Mouse (Mus musculus) C2C12 (cell line): ENCODE measurements at regions not wholly inside any gene's neighbourhood (a gene's known extent, or its start where the extent isn't known, plus 50 kb on each side); places are given as distances from the start of the nearest gene placed in this dataset.

ENCODE experiments used
- H3K27me3 ChIP-seq: one replicate; pipeline ENCODE4 v1.6.1; 2011; ENCODE audit not compliant: control insufficient read depth, insufficient read depth, insufficient read length
- H3K36me3 ChIP-seq: one replicate; pipeline ENCODE4 v1.6.1; 2011; ENCODE audit not compliant: control insufficient read depth, insufficient read depth
- H3K4me3 ChIP-seq: one replicate; pipeline ENCODE4 v1.5.1; 2011; ENCODE audit warnings: mild to moderate bottlenecking, control low read depth; ENCODE audit not compliant: poor library complexity, insufficient read depth, severe bottlenecking
- H3K79me2 ChIP-seq: one replicate; pipeline ENCODE4 v1.6.1; 2011; ENCODE audit not compliant: control insufficient read depth, insufficient read depth
- H3K79me3 ChIP-seq: one replicate; pipeline ENCODE4 v1.6.1; 2011; ENCODE audit warnings: low read depth, control low read depth
- H3ac ChIP-seq: one replicate; pipeline ENCODE3; 2011; ENCODE audit warnings: low read depth; ENCODE audit not compliant: control insufficient read depth, insufficient read length
- CEBPB ChIP-seq: IDR thresholded peaks from one replicate; pipeline ENCODE4 v1.6.1; 2011; ENCODE audit warnings: low read depth, mild to moderate bottlenecking, control low read depth, moderate library complexity
- CTCF ChIP-seq: IDR thresholded peaks from one replicate; pipeline ENCODE4 v1.5.1; 2011; ENCODE audit not compliant: control insufficient read depth, insufficient read depth, insufficient read length
- FOSL1 ChIP-seq: IDR thresholded peaks from one replicate; pipeline ENCODE4 v1.8.0; 2011; ENCODE audit warnings: mild to moderate bottlenecking, low read length; ENCODE audit not compliant: poor library complexity, insufficient read depth, severe bottlenecking
- MAX ChIP-seq: IDR thresholded peaks from one replicate; pipeline ENCODE4 v1.6.1; 2011; ENCODE audit warnings: mild to moderate bottlenecking, control low read depth
- MYOD1 ChIP-seq: IDR thresholded peaks from one replicate; pipeline ENCODE4 v1.6.1; 2011; ENCODE audit warnings: low read depth; ENCODE audit not compliant: control insufficient read depth, insufficient read length
- MYOG ChIP-seq: IDR thresholded peaks from one replicate; pipeline ENCODE4 v1.6.1; 2011; ENCODE audit not compliant: control insufficient read depth, insufficient read length; ENCODE audit errors: extremely low read depth
- USF1 ChIP-seq: IDR thresholded peaks from one replicate; pipeline ENCODE4 v1.6.1; 2011; ENCODE audit warnings: low read depth, mild to moderate bottlenecking, control low read depth, moderate library complexity

DNA sequence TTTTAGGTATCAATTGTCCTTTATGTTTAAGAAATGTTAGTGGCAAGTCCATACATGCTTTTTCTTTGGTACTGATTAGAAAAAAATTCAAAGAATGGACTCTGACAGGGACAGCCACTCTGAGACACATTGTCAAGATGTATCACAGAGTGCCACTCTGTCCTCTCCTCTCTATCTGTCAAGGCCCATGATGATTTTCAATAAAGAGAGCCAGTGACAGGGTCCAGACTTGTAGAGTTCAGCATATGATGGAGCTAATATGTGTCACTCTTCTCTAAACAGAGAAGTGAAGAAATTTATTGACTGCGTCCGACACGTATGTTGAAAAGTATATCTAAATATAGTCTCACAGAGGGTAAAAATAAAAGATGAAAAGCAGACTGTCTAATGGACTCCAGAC is 672.2 kb upstream of the 4930452B06Rik start:
- Histone ChIP-seq H3K79me3 (no peaks in the 10 kb centered on the region), H3ac (no peak overlapping the region), H3K4me3 (no peak overlapping the region), H3K79me2 (no peaks in the 10 kb centered on the region), H3K36me3 (no peaks in the 10 kb centered on the region), H3K27me3 (no peaks in the 10 kb centered on the region)
- no peak for TF ChIP-seq CEBPB

DNA sequence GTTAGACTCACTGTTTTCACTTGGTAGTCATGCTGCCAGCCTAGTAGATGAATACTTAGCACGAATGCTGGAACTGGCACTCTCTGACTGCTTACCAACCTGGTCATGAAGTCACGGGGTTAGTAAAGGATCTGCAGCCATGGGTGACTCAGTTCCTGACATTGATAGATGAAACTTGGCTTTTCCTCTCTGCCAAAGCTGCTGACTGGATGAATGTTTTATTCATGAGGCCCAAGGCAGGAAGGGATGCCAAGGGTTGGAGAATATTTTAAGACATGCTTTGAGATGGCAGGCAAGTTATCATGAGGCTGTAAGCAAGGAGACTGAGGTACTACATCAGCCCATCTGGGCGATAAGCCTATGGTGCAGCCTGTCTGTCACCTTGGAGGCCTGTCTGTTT is 671.1 kb upstream of the 4930452B06Rik start:
- Histone ChIP-seq H3K36me3 (no peaks in the 10 kb centered on the region), H3K79me2 (no peaks in the 10 kb centered on the region), H3K4me3 (no peak overlapping the region), H3K27me3 (no peaks in the 10 kb centered on the region), H3K79me3 (no peaks in the 10 kb centered on the region), H3ac (no peak overlapping the region)
- no peak for TF ChIP-seq USF1
- no peak for TF ChIP-seq FOSL1
- TF ChIP-seq MYOG = no peak
- TF ChIP-seq CTCF = no peak

DNA sequence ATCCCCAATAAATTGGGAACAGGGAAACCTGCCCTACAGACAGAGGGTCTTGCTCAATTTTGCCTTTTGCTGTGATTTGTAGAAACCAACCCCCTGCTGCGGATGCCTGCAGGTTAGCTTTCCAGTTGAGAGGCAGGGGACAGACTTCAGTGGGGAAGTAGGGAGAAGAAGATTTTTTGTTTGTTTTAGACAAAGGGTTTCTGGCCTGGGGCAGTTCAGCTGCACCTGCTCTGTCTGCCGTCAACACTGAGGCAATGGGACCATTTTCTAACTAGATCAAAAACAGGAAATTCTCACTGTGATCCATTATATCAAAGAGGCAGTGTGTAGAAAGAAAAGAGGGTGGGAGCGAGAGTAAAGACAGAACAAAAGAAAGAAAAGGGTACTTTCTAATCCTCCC is 665.6 kb upstream of the 4930452B06Rik start:
- Histone ChIP-seq H3ac (no peak overlapping the region), H3K79me3 (no peaks in the 10 kb centered on the region), H3K36me3 (no peaks in the 10 kb centered on the region), H3K4me3 (no peak overlapping the region), H3K79me2 (no peaks in the 10 kb centered on the region), H3K27me3 (no peaks in the 10 kb centered on the region)
- no peak for TF ChIP-seq MYOD1
- TF ChIP-seq MYOG = no peak
- TF ChIP-seq MAX = no peak
- no peak for TF ChIP-seq FOSL1
- no peak for TF ChIP-seq CTCF
- no peak for TF ChIP-seq USF1
- TF ChIP-seq CEBPB = no peak

DNA sequence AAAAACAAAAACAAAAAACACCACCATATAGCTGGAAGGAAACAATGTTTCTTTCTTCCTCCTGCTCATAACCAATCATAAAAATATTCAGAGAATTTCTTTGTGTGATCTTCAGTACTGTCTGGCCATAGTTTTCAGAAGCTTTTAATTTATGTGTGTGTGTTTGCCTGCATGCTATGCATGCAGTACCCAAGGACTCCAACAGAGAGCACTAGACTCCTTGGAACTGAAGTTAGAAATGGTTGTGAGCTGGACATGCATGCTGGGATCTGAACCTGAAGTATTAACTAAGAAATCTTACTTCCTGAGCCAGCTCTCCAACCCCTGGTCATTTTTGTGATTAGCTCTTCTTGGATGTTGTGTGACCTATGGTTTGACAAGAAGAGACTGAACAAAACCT is 664.7 kb upstream of the 4930452B06Rik start:
- Histone ChIP-seq H3K4me3 (no peak overlapping the region), H3ac (no peak overlapping the region), H3K79me3 (no peaks in the 10 kb centered on the region), H3K27me3 (no peaks in the 10 kb centered on the region), H3K36me3 (no peaks in the 10 kb centered on the region), H3K79me2 (no peaks in the 10 kb centered on the region)
- TF ChIP-seq USF1 (no peak), CTCF (no peak), MAX (no peak), MYOG (no peak), FOSL1 (no peak)

DNA sequence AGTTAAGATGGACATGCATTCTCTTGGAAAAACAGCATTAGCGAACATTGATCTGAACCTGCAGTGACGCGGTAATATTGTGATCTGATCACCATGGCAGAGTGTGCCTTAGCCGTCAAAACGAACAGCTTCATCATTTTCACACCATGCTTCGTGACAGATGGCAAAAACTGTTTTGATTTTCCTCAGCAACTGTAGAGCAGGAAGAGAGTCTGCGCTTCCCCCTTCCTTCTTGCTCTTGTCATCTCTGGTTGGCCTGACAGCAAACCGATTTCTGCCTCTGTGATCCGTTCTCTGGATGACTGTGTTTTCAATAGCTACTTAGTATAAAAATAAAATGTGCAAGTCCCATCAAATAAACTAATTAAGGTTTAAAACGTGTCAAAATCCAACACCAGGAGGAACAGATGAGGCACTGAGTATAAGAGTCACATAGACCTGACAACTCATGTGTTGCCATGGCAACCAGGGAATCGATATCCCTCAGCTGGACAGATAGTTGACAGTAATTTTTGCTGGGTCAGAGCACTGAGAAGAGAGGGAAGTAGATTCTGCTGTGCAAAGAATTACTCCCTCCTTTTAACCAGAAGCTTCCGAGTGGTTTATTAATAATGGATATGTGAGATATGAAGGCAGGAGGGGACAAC is 663.9 kb upstream of the 4930452B06Rik start:
- Histone ChIP-seq H3K4me3 (no peak overlapping the region), H3K36me3 (no peaks in the 10 kb centered on the region), H3K79me2 (no peaks in the 10 kb centered on the region), H3K79me3 (no peaks in the 10 kb centered on the region), H3ac (no peak overlapping the region), H3K27me3 (no peaks in the 10 kb centered on the region)
- TF ChIP-seq CEBPB = no peak
- TF ChIP-seq CTCF = no peak
- TF ChIP-seq FOSL1 = no peak
- no peak for TF ChIP-seq MYOD1
- no peak for TF ChIP-seq USF1
- no peak for TF ChIP-seq MYOG

DNA sequence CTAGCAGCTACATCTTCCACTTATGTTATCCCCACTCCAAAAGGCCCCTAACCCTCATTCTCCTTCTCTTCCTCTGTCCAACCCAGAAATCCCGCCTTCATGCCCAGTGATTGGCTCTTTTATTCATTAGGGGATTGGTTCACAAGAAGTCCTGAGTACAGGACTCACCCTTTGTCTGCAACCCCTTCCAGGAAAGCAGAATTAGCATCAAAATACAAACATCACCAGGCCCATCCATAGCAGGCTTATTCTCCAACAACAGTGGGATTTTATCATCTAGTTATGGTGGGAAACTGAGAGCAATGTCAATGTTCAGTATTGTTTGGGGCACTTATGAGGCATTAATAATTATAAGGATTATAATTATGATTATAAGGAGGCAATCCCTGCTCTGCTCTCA is 661.3 kb upstream of the 4930452B06Rik start:
- Histone ChIP-seq H3K36me3 (no peaks in the 10 kb centered on the region), H3ac (no peak overlapping the region), H3K79me2 (no peaks in the 10 kb centered on the region), H3K4me3 (no peak overlapping the region), H3K27me3 (no peaks in the 10 kb centered on the region), H3K79me3 (no peaks in the 10 kb centered on the region)
- TF ChIP-seq MAX = no peak
- no peak for TF ChIP-seq MYOG
- TF ChIP-seq CEBPB = no peak
- TF ChIP-seq CTCF = no peak
- TF ChIP-seq MYOD1 = no peak
- TF ChIP-seq USF1 = no peak
- no peak for TF ChIP-seq FOSL1
